Mouse (Mus musculus) myocyte (in vitro differentiated cells): ENCODE results near the gene Kidins220. TPM values are rescaled to one million over a fixed set of nuclear protein-coding genes. Genes with fewer than 3 reads are reported as not detected.

Experiments
- H3K27me3 ChIP-seq: one replicate; pipeline ENCODE4 v1.6.1; 2011; ENCODE audit not compliant: control insufficient read depth, insufficient read depth, insufficient read length
- H3K36me3 ChIP-seq: one replicate; pipeline ENCODE4 v1.6.1; 2011; ENCODE audit not compliant: control insufficient read depth, insufficient read depth
- H3K4me2 ChIP-seq: one replicate; pipeline ENCODE4 v1.6.1; 2011; ENCODE audit warnings: low read depth, control low read depth
- H3K4me3 ChIP-seq: one replicate; pipeline ENCODE4 v1.5.1; 2011; ENCODE audit warnings: mild to moderate bottlenecking, control low read depth, moderate library complexity
- H3K79me2 ChIP-seq: one replicate; pipeline ENCODE4 v1.6.1; 2011; ENCODE audit not compliant: control insufficient read depth, insufficient read depth
- H3ac ChIP-seq: one replicate; pipeline ENCODE4 v1.6.1; 2011; ENCODE audit not compliant: control insufficient read depth, insufficient read length
- CEBPB ChIP-seq: IDR thresholded peaks from 2 replicates; pipeline ENCODE4 v1.6.1; 2011; ENCODE audit warnings: mild to moderate bottlenecking, moderate library complexity; ENCODE audit not compliant: poor library complexity, insufficient read depth, severe bottlenecking
- E2F4 ChIP-seq: IDR thresholded peaks from one replicate; pipeline ENCODE4 v1.6.1; 2011; ENCODE audit warnings: mild to moderate bottlenecking, control low read depth, moderate library complexity; ENCODE audit not compliant: insufficient read depth
- MAX ChIP-seq: IDR thresholded peaks from one replicate; pipeline ENCODE4 v1.6.1; 2011; ENCODE audit warnings: low read depth, mild to moderate bottlenecking, control low read depth
- MYOD1 ChIP-seq, 3 experiments: IDR thresholded peaks; one replicate each; pipeline ENCODE4 v1.6.1; 2011; ENCODE audit warnings: control low read depth in 2 of 3, low read depth in 2 of 3, mild to moderate bottlenecking in 2 of 3, moderate library complexity in 1 of 3; ENCODE audit not compliant: insufficient read length in 2 of 3, control insufficient read depth in 1 of 3
- MYOG ChIP-seq, 3 experiments: IDR thresholded peaks; one replicate each; pipeline ENCODE4 v1.6.1; 2011; ENCODE audit warnings: control low read depth in 2 of 3, low read depth in 2 of 3, mild to moderate bottlenecking in 2 of 3; ENCODE audit not compliant: insufficient read length in 2 of 3, control insufficient read depth in 1 of 3, insufficient read depth in 1 of 3
- POLR2A ChIP-seq: IDR thresholded peaks from one replicate; pipeline ENCODE4 v1.6.1; 2011; ENCODE audit warnings: low read depth, mild to moderate bottlenecking, control low read depth, moderate library complexity; ENCODE audit not compliant: insufficient read length
- POLR2AphosphoS2 ChIP-seq: IDR thresholded peaks from one replicate; pipeline ENCODE4 v1.6.1; 2011; ENCODE audit warnings: low read depth, control low read depth; ENCODE audit not compliant: insufficient read length
- REST ChIP-seq: IDR thresholded peaks from one replicate; pipeline ENCODE4 v1.6.1; 2011; ENCODE audit warnings: mild to moderate bottlenecking, control low read depth, moderate library complexity; ENCODE audit not compliant: insufficient read depth, insufficient read length
- SRF ChIP-seq: IDR thresholded peaks from one replicate; pipeline ENCODE4 v1.6.1; 2011; ENCODE audit warnings: low read depth; ENCODE audit not compliant: control insufficient read depth, insufficient read length
- TCF12 ChIP-seq: IDR thresholded peaks from one replicate; pipeline ENCODE4 v1.6.1; 2011; ENCODE audit warnings: mild to moderate bottlenecking, control low read depth; ENCODE audit not compliant: poor library complexity, insufficient read depth, severe bottlenecking
- TCF3 ChIP-seq: IDR thresholded peaks from one replicate; pipeline ENCODE4 v1.6.1; 2011; ENCODE audit warnings: low read depth, control low read depth; ENCODE audit not compliant: insufficient read length
- USF1 ChIP-seq: IDR thresholded peaks from one replicate; pipeline ENCODE4 v1.6.1; 2011; ENCODE audit warnings: low read depth, mild to moderate bottlenecking, control low read depth, moderate library complexity
- polyA plus RNA-seq: library from polyadenylated mRNA; unstranded; fragments of >200 nt; fragmentation: generic; extraction: Trizol; gene quantifications from one replicate; pipeline ENCODE4 v1.2.1, GENCODE M21; 2012; ENCODE audit warnings: missing spikeins

Kidins220 gene
- polyA plus RNA-seq, 1 experiment, result 33.3 TPM

DNA sequence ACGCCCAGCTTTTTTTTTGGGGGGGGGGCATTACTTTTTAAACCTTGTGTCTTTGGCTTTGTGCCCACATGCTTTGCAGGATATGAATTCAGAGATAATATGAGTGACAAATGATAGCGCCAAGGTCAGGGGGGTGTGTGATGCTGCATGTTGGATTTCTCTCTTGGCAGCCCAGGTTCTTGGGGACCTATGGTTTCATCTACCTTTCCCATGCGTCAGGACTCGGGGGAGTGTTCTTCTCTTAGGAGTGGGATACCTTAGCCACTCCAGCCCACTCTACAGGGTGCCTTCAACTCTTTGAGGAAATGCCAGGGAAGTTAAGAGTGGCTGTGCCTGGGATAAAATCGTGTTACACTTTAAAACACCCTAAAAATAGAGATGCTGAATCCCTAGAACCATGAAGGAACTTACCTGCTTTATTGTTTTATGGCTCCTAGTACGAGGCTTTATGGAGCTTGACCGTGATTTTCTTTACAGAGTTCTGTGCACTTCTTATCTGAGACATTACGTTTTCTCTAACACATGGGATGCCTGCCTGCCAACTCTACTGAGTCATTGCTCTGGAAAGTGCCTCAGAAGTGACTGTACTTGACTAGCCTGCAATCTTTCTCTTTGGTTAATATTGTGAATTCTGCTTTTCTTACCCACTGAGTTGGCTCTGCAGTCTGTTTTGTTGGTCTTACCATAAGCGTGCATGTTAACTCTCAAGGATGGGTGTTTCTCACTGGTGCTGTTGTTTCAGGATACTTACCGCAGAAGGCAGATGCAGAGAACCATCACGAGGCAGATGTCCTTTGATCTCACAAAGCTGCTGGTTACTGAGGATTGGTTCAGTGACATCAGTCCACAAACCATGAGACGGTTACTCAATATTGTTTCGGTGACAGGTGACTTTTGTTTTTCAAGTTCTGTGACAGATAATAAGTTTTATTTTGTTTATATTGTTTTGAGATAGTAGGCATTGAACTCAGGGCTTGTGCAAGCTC lies 38.1 kb downstream of the Kidins220 start:
- no peak for TF ChIP-seq TCF3
- TF ChIP-seq MYOG (IDR thresholded peaks at IDR 0.05; ENCODE audit: control insufficient read depth in 1 of 3, insufficient read depth in 1 of 3, insufficient read length in 2 of 3, low read depth in 2 of 3), result no peak
- no peak for TF ChIP-seq POLR2AphosphoS2
- TF ChIP-seq TCF12, result no peak
- no peak for TF ChIP-seq POLR2A
- TF ChIP-seq E2F4, result no peak
- no peak for TF ChIP-seq REST
- no peak for TF ChIP-seq MYOD1 (IDR thresholded peaks at IDR 0.05; ENCODE audit: control insufficient read depth in 1 of 3, insufficient read length in 2 of 3, low read depth in 2 of 3)
- TF ChIP-seq CEBPB, result no peak
- no peak for TF ChIP-seq SRF
- no peak for TF ChIP-seq USF1
- no peak for TF ChIP-seq MAX

GRCm38 (mm10) chr12:25014307-25014927 lies 39.7 kb downstream of the Kidins220 start:
- H3K79me2 ChIP-seq, result no peaks in the 10 kb centered on the region
- H3K4me2 ChIP-seq, result no peak overlapping the region
- H3K27me3 ChIP-seq, result no peaks in the 10 kb centered on the region
- H3K4me3 ChIP-seq, result no peak overlapping the region
- TF ChIP-seq USF1 (no peak), TCF3 (no peak), MYOG (IDR thresholded peaks at IDR 0.05; ENCODE audit: control insufficient read depth in 1 of 3, insufficient read depth in 1 of 3, insufficient read length in 2 of 3, low read depth in 2 of 3) (no peak), SRF (no peak), CEBPB (no peak), MYOD1 (IDR thresholded peaks at IDR 0.05; ENCODE audit: control insufficient read depth in 1 of 3, insufficient read length in 2 of 3, low read depth in 2 of 3) (no peak), E2F4 (no peak), REST (no peak), TCF12 (no peak), MAX (no peak), POLR2AphosphoS2 (no peak), POLR2A (no peak)
- H3ac ChIP-seq, result no peak overlapping the region
- peaks cover 27% of the 10 kb centered on the region for H3K36me3 ChIP-seq

More for the DNA sequence above, 38.1 kb downstream of the Kidins220 start:
- Histone ChIP-seq H3K36me3 (peaks cover 30% of the 10 kb centered on the region), H3K27me3 (no peaks in the 10 kb centered on the region), H3K4me2 (no peak overlapping the region), H3K79me2 (no peaks in the 10 kb centered on the region), H3K4me3 (no peak overlapping the region), H3ac (no peak overlapping the region)

GRCm38 (mm10) chr12:25014938-25015337 lies 40.2 kb downstream of the Kidins220 start:
- Histone ChIP-seq H3K27me3 (no peaks in the 10 kb centered on the region), H3K4me2 (no peak overlapping the region), H3K4me3 (no peak overlapping the region), H3K79me2 (no peaks in the 10 kb centered on the region), H3K36me3 (peaks cover 27% of the 10 kb centered on the region), H3ac (no peak overlapping the region)
- TF ChIP-seq MYOD1 (IDR thresholded peaks at IDR 0.05; ENCODE audit: control insufficient read depth in 1 of 3, insufficient read length in 2 of 3, low read depth in 2 of 3), result no peak
- no peak for TF ChIP-seq TCF3
- TF ChIP-seq REST, result no peak
- TF ChIP-seq POLR2AphosphoS2, result no peak
- TF ChIP-seq POLR2A, result no peak
- TF ChIP-seq TCF12, result no peak
- no peak for TF ChIP-seq E2F4
- TF ChIP-seq MAX, result no peak
- TF ChIP-seq MYOG (IDR thresholded peaks at IDR 0.05; ENCODE audit: control insufficient read depth in 1 of 3, insufficient read depth in 1 of 3, insufficient read length in 2 of 3, low read depth in 2 of 3), result no peak
- TF ChIP-seq SRF, result no peak

DNA sequence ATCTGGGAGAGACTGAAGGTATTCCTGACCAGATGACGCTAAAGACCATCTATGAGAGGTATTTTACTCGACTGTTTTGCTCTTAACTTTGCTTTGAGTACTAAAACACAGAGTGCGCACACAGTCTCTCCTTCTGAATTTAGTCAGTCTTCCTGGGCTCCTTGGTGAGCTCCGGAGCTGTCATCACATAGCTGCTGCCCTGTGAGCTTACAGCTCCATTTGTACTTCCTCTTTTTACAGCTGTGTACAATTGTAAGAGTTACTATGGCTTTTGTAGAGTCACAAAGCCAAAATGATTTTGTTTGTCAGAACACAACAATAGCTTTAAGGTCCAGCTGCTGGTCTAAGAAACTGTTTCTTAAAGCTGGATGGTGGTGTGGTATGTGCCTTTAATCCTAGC lies 42.3 kb downstream of the Kidins220 start:
- H3K79me2 ChIP-seq, result no peaks in the 10 kb centered on the region
- H3ac ChIP-seq, result no peak overlapping the region
- no peak overlapping the region for H3K4me3 ChIP-seq
- peaks cover 27% of the 10 kb centered on the region for H3K36me3 ChIP-seq
- TF ChIP-seq MYOD1 (IDR thresholded peaks at IDR 0.05; ENCODE audit: control insufficient read depth in 1 of 3, insufficient read length in 2 of 3, low read depth in 2 of 3) (no peak), TCF3 (no peak), POLR2A (no peak), TCF12 (no peak), USF1 (no peak), MYOG (IDR thresholded peaks at IDR 0.05; ENCODE audit: control insufficient read depth in 1 of 3, insufficient read depth in 1 of 3, insufficient read length in 2 of 3, low read depth in 2 of 3) (no peak), E2F4 (no peak), POLR2AphosphoS2 (no peak), CEBPB (no peak), REST (no peak), SRF (no peak), MAX (no peak)
- no peak overlapping the region for H3K4me2 ChIP-seq
- no peaks in the 10 kb centered on the region for H3K27me3 ChIP-seq
